Mouse (Mus musculus) urinary bladder, adult 18-20 months (tissue): ENCODE results near the gene Ralgps1.

Source experiments
- DNase-seq, 2 experiments: peaks; one replicate each; pipeline ENCODE4 v3.0.0; 2022; ENCODE audit warnings: low spot score in 2 of 2, mixed read lengths in 2 of 2

Ralgps1 gene

GRCm38 (mm10) chr2:33321641-33322040, 49.6 kb downstream of the Ralgps1 start:
- DNase-seq: no peak

GRCm38 (mm10) chr2:33321031-33321430, 50.3 kb downstream of the Ralgps1 start:
- DNase-seq: no peak

- DNase-seq: no peak
These were observed 50.7 kb downstream of the Ralgps1 start for GRCm38 (mm10) chr2:33320568-33320967.

- DNase-seq: no peak
These were observed 51.4 kb downstream of the Ralgps1 start for GRCm38 (mm10) chr2:33319934-33320333.

- no peak for DNase-seq
These were observed 51.8 kb downstream of the Ralgps1 start for GRCm38 (mm10) chr2:33319455-33319854.

DNA sequence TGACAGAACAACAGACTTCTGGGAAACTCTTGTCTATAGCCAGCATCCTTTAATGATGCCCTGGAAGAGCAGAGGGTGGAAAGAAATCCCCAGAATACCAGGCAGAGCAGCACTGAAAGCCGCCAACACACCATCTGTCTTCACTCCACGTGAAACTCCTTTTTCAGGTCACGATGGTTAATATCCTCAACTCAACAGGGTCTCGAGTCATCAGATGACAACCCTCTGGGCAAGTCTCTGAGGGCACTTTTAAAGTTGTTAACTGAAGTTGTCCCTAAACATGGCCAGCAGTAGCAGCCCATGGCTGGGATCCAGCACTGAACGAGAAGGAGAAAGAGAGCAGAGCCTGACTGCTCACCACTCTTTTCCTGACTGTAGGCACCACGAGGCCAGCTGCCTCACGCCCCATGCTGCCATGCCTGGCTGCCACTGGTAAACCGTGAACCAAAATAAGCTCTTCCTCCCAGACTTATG, 52.8 kb downstream of the Ralgps1 start:
- DNase-seq: no peak

DNA sequence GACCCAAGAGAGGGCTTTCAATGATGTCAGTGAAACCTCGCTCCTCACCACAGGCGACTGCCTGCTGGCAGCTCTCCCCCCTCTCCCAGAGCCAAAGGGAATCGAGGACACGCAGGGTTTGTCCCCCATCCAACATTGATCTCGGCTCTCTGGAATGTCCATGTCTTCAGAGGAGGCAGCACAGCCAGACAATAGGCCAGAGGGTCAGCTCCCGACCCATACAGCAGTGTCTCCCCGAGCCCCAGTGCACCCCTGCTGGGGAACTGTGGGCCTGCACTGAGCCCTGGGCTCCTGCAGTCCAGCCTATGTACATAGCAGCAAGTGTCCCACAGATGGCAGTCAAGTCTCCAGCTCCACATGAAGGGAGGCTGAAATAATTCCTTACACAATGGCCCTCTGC, 54.8 kb downstream of the Ralgps1 start:
- DNase-seq: peak; percentile 44 to 73

DNA sequence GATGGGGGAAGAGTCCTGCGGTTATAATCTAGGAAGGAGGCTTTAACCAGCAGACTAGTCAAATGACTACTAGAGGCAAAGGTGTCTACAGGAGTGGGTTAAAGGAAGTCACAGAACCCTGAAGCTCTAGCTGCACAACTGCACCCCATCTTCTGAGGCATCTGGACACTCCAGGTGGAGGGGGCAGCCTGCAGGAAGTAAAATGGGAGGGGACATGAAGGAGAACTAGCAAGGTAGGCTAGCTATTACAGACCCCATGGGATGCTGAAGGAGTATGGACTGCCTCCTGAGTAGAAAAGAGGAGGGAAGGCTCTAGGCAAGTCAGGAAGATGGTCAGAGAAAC, 55.3 kb downstream of the Ralgps1 start:
- no peak for DNase-seq

DNA sequence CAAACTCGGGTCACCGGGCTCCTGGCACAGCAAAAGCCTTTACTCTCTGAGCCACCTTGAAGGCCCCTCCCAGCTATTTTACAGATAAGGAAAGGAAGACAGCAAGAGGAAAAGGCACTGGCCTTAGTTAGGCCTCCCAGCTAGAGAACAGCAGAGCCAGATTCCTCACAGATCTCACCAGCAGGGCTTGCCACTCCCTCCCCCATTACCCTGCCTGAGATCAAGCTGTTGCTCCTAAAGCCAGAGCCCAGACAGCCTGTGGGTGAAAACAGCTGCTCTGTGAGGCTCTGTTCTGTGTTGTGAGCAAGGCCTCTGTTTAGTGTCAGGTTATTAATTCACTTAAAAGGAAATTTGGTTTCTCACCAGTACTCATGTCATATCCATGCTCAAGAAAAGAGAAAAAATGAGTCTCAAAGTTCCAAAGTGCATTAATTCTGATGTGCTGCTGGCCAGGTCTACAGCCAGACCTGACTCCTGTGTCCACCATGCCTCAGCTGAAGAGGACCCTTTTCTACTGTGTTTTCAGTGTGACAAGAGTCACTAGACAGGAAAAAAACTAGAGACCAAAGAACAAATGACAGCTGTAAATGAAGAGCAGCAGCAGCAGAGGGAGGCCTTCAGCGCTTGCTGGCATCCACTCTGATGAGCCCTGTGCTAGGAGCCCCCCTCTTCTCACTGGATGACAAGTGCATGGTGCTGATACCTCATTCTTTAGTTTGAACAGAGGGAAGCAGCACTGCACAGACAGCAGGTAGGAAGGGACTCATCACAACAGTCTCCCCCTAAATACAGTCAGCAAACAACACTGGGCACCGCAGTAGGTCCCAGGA, 55.8 kb downstream of the Ralgps1 start:
- DNase-seq: peak in 1 of 2 experiments; percentile 14

- DNase-seq: no peak
These were observed 61.9 kb downstream of the Ralgps1 start for GRCm38 (mm10) chr2:33309426-33309825.

DNA sequence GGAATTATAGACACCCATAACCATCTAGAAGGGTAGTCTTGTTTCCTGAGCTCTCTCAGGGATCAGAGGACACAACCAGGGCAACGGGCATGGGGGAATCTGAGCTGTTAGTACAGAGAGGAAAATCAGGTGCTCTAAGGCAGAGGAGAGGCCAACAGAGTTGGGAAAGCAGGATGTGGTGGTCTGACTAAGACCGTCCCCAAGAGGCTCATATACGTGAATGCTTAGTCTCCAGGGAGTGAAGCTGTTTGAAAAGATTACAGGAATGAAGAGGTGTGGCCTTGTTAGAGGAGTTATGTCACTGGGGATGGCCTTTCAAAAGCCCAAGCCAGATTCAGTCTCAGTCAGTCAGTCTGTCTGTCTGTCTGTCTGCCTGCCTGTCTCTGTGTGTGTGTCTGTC, 64.7 kb downstream of the Ralgps1 start:
- no peak for DNase-seq

DNA sequence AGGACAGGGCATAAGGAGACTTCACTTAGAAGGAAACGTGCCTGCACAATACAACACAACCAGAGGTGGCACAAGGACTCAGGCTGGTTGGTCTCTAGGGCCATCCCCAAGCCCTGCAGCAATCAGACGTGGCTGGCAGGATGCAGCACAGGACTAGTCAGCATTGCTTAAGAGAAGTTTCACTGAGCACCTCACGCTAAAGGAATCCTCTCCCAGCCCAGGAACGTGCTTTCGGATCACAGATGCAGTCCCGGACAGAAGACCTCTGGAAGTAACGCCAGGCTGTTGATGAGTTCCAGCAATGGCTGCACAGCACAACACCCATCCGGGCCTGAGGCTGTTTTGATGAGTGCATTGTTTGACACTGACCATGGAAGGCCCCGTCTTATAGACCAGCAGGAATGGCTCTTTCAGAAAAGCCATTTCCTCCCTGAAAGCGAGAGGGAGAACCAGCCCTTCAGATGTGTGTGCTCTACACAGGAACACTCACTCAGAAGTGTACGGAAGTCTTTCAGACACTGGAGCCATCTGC, 67.8 kb downstream of the Ralgps1 start:
- DNase-seq: no peak

- DNase-seq: no peak
These were observed 68.5 kb downstream of the Ralgps1 start for GRCm38 (mm10) chr2:33302828-33303227.

DNA sequence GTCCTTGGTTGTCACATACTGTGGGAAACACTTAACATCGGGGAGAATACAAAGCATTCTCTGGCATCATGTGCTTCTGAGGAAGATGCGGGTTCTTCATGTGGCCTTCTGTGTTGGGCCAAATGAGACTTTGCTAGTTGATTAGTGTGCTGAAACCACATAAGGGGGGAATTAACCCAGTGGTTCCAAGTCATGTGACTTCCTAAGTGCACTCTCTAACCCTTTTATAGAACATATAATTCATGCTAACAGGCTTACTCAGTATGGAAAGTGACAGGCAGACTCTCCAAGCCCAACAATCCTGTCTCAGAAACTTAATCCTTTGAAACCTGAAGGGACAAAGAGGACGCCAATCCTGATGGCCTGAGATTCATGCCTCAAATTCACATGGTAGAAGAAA, 68.9 kb downstream of the Ralgps1 start:
- no peak for DNase-seq

DNA sequence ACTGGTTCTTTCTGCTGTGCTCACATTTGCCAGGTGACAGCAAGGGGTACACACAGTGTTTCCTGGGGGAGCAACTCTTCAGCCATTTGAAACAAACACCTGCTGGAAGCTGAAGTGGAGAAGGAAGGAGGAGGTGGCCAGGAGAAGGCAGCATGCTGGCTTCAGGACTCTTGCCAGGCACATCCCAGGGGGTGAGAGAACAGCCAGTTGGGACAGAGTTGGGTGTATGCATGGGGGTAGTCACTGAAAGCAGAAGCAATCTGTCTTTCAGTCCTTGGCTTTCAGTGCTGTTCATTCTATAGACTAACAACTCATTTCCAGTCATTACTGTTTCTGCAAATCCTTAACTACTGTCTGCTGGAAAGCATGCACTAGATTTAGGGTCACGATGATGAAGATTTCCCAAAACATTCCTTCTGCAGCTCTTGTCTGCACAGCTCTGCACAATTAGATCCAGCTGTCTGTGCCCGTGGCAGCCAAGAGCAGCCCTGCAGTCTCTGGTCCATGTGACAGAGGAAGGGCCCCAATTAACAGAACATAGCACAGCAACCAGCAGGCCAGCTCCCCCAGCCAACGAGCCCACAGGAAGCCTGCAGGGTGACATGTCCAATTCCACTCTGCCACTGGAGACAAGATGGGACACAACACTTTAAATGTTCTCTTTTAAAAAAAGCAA, 70.8 kb downstream of the Ralgps1 start:
- DNase-seq: no peak

GRCm38 (mm10) chr2:33298928-33299327, 72.4 kb downstream of the Ralgps1 start:
- DNase-seq: no peak

DNA sequence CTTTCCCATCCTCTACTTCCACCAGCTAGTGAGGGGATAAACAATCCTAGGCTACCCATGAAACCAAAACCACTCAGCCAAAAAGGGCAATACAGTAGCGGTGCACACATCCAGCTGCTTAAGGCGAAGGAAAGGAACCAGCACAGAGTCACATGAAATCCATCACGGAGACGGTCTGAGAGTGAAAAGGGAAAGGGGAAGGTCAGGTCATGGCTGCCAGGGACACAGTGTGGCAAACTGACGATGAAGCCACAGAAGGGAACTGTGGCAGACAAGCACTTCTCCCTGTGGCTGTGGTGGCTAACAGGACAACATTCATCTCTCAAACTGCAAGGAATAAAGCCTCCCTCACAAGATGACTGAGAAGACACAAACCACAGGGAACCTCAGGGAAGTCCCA, 76.2 kb downstream of the Ralgps1 start:
- no peak for DNase-seq

- DNase-seq: no peak
These were observed 79.2 kb downstream of the Ralgps1 start for GRCm38 (mm10) chr2:33292057-33292456.

DNA sequence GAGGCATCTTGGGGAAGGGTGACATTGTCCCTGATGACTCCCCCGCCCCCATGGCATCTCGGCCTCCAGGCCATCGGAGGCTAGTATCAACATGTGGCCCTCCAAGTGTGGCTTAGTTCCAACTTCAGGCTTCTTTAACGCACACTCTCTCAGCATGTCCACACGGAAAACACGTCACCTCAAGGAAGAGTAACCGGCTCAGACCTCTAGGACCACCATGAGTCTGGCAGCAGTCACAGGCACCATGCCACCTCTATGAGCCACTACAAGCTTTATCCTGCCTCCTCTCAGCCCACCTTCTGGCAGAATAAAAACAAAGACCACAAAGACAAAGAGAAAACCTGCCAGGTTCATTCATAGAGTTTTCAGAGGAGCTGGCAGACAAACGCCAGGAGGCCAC, 80.8 kb downstream of the Ralgps1 start:
- DNase-seq: no peak

- no peak for DNase-seq
These were observed 82.4 kb downstream of the Ralgps1 start for GRCm38 (mm10) chr2:33288837-33289236.

DNA sequence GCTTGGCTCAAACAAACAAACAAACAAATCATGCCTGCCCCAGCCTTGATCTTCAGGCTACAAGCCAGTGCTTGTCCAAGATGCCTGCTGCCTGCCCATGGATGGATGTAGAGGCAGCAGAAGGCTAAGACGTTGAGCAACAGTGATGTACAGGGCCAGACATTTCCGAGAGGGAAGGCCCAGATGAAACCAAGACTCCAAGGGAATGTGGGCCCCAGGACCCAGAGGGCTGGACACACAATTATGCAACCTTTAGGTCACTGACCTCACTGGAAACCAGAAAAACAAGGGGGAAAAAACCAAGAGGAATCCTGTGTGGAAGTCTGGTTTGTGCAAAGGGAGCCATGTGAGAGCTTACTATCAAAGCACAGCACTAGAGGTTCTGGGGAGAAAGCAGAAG, 87.6 kb downstream of the Ralgps1 start:
- DNase-seq: peak in 1 of 2 experiments; percentile 25

DNA sequence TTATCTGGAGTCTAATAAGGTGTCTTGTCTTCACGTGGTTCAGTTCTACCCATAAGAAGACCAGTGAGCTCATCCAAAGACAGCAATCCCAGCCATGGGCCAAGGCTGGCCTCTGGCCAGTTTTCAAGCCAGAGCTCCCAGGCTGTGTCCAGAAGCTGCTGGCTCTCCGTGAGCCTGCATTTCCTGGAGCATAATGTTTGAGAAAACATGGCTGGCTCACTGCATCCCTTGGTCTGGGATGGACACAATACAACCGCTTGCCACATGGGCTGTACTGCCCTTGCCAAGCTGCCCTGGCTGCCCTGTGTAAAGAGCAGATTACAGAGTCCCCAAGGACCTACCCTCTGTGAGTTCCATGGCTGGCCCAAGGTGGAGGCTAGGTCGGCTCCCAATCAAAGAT, 88.4 kb downstream of the Ralgps1 start:
- DNase-seq: peak; percentile 14 to 58

GRCm38 (mm10) chr2:33281807-33282206, 89.5 kb downstream of the Ralgps1 start:
- DNase-seq: no peak
